Mouse (Mus musculus): ENCODE results near the gene Tfr2.

- TF ChIP-seq CTCF (IDR thresholded peaks at IDR 0.05; ENCODE audit: low read depth) (no peak), EP300 (IDR thresholded peaks at IDR 0.05; ENCODE audit: low read depth) (no peak)
Measured at GRCm38 (mm10) chr5:137574470-137574901, 4.8 kb downstream of the Tfr2 start.
